Mouse (Mus musculus): ENCODE data around the gene Mier1.

DNA sequence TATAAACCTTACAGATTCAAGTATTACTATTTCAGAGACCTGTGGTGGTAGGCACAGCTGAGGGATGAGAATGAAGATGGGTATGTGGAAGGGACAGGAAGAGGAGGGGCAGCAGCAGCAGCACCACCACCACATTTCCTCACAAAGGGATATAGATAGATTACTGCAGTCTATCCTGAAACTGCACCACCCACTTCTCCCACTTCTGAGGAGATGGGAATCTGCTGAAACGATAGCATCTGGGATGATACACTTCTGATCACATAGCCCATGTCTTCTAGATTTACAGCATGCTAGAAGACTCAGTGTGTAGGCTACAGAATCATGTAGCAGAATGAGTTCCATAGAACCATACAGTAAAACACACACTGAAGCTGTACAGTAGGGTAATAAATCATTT lies 63.5 kb downstream of the Mier1 start:
- TF ChIP-seq POLR2A (IDR thresholded peaks at IDR 0.05; ENCODE audit: insufficient read length, low read depth): no peak
- no peak for TF ChIP-seq USF1 (IDR thresholded peaks at IDR 0.05; ENCODE audit: low read depth)
- TF ChIP-seq MAX (IDR thresholded peaks at IDR 0.05; ENCODE audit: low read depth): no peak
- no peak for TF ChIP-seq E2F4 (IDR thresholded peaks at IDR 0.05; ENCODE audit: insufficient read depth)
- no peak for TF ChIP-seq MYOG (IDR thresholded peaks at IDR 0.05; ENCODE audit: control insufficient read depth in 1 of 3, insufficient read depth in 1 of 3, insufficient read length in 2 of 3, low read depth in 2 of 3)
- TF ChIP-seq TCF12 (IDR thresholded peaks at IDR 0.05; ENCODE audit: insufficient read depth, poor library complexity, severe bottlenecking): no peak

Data from myocyte (in vitro differentiated cells).